Mouse (Mus musculus) testis, adult 2 months (tissue): ENCODE results near the gene 2310022A10Rik. TPM values are rescaled to one million over a fixed set of nuclear protein-coding genes. Genes with fewer than 3 reads are reported as not detected.

ENCODE experiments used
- H3K27ac ChIP-seq: fragments of 200-500 bp; 2 replicates; pipeline ENCODE4 v1.5.1; 2012; ENCODE audit warnings: low read depth, low read length; ENCODE audit not compliant: control insufficient read depth, insufficient read depth
- H3K27me3 ChIP-seq: fragments of 200-500 bp; 2 replicates; pipeline ENCODE4 v1.6.1; 2012; ENCODE audit warnings: mild to moderate bottlenecking, low read length, moderate library complexity; ENCODE audit not compliant: control insufficient read depth, insufficient read depth
- H3K36me3 ChIP-seq: fragments of 200-500 bp; 2 replicates; pipeline ENCODE4 v1.6.1; 2012; ENCODE audit warnings: mild to moderate bottlenecking, low read length; ENCODE audit not compliant: control insufficient read depth, insufficient read depth
- H3K4me1 ChIP-seq: fragments of 200-500 bp; 2 replicates; pipeline ENCODE4 v1.6.1; 2012; ENCODE audit warnings: low read length; ENCODE audit not compliant: control insufficient read depth, insufficient read depth
- H3K4me3 ChIP-seq: fragments of 200-500 bp; 2 replicates; pipeline ENCODE4 v1.5.1; 2012; ENCODE audit warnings: low read depth, mild to moderate bottlenecking, low read length, moderate library complexity, mixed read lengths; ENCODE audit not compliant: control insufficient read depth
- CTCF ChIP-seq: fragments of 200-500 bp; IDR thresholded peaks from 2 replicates; pipeline ENCODE4 v1.5.1; 2012; ENCODE audit warnings: low read depth, mild to moderate bottlenecking, inconsistent platforms, low read length, moderate library complexity; ENCODE audit not compliant: control insufficient read depth, insufficient read depth, insufficient replicate concordance
- POLR2A ChIP-seq: fragments of 200-500 bp; IDR thresholded peaks from 2 replicates; pipeline ENCODE4 v1.6.1; 2012; ENCODE audit warnings: low read depth, mild to moderate bottlenecking, inconsistent platforms, low read length, moderate library complexity; ENCODE audit not compliant: control insufficient read depth
- polyA plus RNA-seq: library from polyadenylated mRNA; depleted of rRNA; stranded (reverse); fragments of >200 nt; gene quantifications from 2 replicates; pipeline ENCODE4 v1.2.3, GENCODE M21; 2012; rRNA removed

2310022A10Rik gene
- 27.6 and 28.1 TPM in 2 replicates for polyA plus RNA-seq

DNA sequence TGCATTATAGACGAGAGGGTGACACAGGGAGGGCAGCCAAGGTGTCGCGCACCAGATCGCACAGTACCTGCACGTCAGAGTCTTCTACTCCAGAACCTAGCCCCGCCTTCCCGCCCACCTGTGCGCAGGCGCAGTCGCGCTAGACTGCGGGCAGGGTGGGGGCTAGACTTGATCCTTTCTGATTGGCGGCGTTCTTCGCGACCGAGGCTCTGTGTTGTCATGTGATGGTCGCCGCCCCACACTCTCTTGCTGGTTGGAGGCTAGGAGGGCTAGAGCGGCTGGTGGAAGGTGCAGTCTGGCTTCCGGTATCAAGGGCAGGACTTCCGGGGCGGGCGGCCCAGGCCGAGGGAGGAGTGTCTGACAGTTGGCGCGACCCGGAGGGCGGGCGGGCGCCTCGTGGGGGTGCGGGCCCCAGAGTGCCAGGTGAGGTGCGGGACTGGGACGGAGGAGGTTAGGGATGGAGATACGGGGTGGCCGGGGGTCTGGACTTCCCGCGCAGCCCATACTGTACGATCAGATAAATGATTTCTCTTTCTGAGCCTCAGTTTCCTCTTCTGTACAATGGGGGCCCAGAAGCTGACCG lies at the start of gene 2310022A10Rik, which contains the start of gene Pld3:
Gene 2310022A10Rik (plus strand): TSS at position 303 of the 583 bp plus-strand sequence.
Gene Pld3 (minus strand): TSS at position 288 of the 583 bp plus-strand sequence.
- TF ChIP-seq CTCF (no peak), POLR2A (peak; percentile 77)
- peak within 1 kb of the TSS; percentile 81 for H3K27ac ChIP-seq
- peak within 1 kb of the TSS; percentile 95 for H3K4me3 ChIP-seq
- H3K4me1 ChIP-seq: peaks cover 3% of the 10 kb centered on the region; the same call in 1 of the 2 replicates
- no peaks in the 10 kb centered on the region for H3K36me3 ChIP-seq
- H3K27me3 ChIP-seq: no peaks in the 10 kb centered on the region

- Histone ChIP-seq H3K4me3 (no peak overlapping the region), H3K4me1 (peaks cover 2% of the 10 kb centered on the region), H3K27ac (no peak overlapping the region), H3K27me3 (no peaks in the 10 kb centered on the region), H3K36me3 (no peaks in the 10 kb centered on the region)
- no peak for TF ChIP-seq CTCF
- TF ChIP-seq POLR2A: no peak
These were observed 46.2 kb upstream of the 2310022A10Rik start for GRCm38 (mm10) chr7:27506765-27507370.

DNA sequence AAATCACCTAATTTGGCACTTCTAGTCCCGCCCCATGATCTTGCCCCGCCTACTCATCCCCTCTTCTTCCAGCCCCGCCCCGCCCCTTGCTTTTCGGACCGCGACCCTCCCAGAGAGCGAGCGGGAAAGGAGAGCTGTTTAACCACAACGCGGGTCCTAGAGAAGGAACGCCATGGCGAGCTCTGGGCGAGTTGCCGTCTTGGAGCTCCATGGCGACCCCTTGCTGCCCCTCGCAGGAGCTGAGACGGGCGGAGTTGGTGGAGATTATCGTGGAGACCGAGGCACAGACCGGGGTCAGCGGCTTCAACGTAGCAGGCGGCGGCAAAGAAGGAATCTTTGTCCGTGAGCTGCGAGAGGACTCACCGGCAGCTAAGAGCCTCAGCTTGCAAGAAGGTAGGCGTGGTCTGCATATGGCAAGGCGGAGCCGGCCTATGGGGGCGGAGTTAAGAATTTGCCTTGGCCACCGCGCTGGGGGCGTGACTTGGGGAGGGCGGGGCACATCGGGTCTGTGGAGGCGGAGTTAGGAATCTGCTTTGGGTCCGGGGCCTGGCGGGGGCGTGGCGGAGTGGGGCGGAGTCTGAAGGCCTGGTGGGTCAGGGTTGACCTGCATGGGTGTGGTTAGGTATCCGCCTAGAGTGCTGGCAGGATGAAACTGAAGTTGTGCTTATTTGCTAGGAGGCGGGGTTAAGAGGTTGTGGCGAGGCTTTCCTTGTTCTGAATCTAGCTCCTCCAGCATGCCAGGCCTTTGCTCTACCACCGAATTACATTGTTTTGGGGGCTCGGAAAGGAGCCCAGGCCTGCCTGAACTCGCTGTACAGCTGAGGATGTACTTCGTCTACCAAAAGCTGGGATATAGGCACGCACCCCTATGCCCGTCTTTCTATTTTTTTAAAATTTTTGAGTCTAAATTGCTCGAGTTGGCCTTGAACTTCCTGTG lies 45.1 kb upstream of the 2310022A10Rik start:
- Histone ChIP-seq H3K4me1 (peaks cover 2% of the 10 kb centered on the region), H3K27me3 (no peaks in the 10 kb centered on the region), H3K4me3 (peak overlapping the region; percentile 76), H3K27ac (peak overlapping the region; percentile 71), H3K36me3 (no peaks in the 10 kb centered on the region)
- peak; percentile 73; the same call in 1 of the 2 replicates for TF ChIP-seq POLR2A
- no peak for TF ChIP-seq CTCF

DNA sequence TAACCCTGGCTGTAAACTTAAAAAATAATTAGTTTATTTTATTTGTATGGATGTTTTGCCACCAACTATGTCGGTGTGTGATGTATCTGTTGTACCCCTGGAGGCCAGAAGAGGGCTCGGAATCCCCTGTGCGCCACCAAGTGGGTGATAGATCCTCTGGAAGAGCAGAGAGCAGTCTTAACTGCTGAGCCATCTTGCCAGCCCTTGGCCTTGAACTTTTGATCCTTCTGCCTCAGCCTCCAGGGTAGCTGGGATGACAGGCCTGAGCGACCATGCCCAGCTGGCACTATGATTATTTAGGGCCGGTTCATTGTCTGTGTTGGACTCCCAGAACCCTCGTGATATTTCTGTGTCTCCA lies 44.4 kb upstream of the 2310022A10Rik start:
- Histone ChIP-seq H3K27ac (0 out of 2 replicates have a peak overlapping the region, but pooled peaks have one; percentile 38), H3K4me3 (no peak overlapping the region), H3K36me3 (no peaks in the 10 kb centered on the region), H3K27me3 (no peaks in the 10 kb centered on the region), H3K4me1 (peaks cover 2% of the 10 kb centered on the region)
- TF ChIP-seq CTCF (peak; percentile 42; the same call in 1 of the 2 replicates), POLR2A (no peak)

GRCm38 (mm10) chr7:27510809-27511208 lies 42.2 kb upstream of the 2310022A10Rik start:
- Histone ChIP-seq H3K4me1 (peaks cover 10% of the 10 kb centered on the region), H3K4me3 (no peak overlapping the region), H3K27ac (no peak overlapping the region), H3K27me3 (no peaks in the 10 kb centered on the region), H3K36me3 (no peaks in the 10 kb centered on the region)
- TF ChIP-seq CTCF (no peak), POLR2A (no peak)

DNA sequence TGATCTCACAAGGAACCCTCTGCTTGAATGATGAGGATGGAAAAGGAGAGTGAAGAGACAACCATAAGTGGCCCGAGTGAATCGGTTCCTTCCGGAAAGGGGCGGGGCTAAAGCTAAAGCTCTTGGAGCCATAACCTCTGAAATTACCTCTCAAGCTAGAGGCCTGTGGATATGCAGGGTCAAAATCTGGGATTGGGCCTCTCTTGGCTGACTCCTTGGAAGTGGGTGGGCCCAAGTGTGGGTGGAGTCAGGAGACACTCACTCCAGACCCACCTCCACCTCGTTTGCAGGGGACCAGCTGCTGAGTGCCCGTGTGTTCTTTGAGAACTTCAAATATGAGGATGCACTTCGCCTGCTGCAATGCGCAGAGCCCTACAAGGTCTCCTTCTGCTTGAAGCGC lies 38.1 kb upstream of the 2310022A10Rik start:
- Histone ChIP-seq H3K27ac (no peak overlapping the region), H3K4me3 (no peak overlapping the region), H3K4me1 (peaks cover 15% of the 10 kb centered on the region), H3K36me3 (no peaks in the 10 kb centered on the region), H3K27me3 (no peaks in the 10 kb centered on the region)
- TF ChIP-seq CTCF: no peak
- TF ChIP-seq POLR2A: no peak

GRCm38 (mm10) chr7:27518314-27518713 lies 34.7 kb upstream of the 2310022A10Rik start:
- no peak overlapping the region for H3K4me3 ChIP-seq
- TF ChIP-seq POLR2A: no peak
- no peak for TF ChIP-seq CTCF

More at GRCm38 (mm10) chr7:27518314-27518713, 34.7 kb upstream of the 2310022A10Rik start:
- no peaks in the 10 kb centered on the region for H3K27me3 ChIP-seq
- no peaks in the 10 kb centered on the region for H3K36me3 ChIP-seq
- no peak overlapping the region for H3K27ac ChIP-seq
- H3K4me1 ChIP-seq: peaks cover 24% of the 10 kb centered on the region
